Mouse (Mus musculus) telencephalon, adult 2 months (tissue): ENCODE measurements around the gene Srxn1.

Source experiments
- DNase-seq: peaks from one replicate; pipeline ENCODE4 v3.0.0-alpha.2; 2011; ENCODE audit warnings: low read depth, low spot score

Gene Srxn1

GRCm38 (mm10) chr2:152159487-152159886, 54.2 kb downstream of the Srxn1 start:
- DNase-seq, result no peak
